Mouse (Mus musculus) embryonic facial prominence, embryonic 14.5 days (tissue): ENCODE data around the gene Dnajb3. TPM values are rescaled to one million over a fixed set of nuclear protein-coding genes. Genes with fewer than 3 reads are reported as not detected.
"Not testable (repeated sequence)": the region's sequence is repeated elsewhere in the genome, so short reads cannot be mapped to it uniquely, and the experiment has no call there.

Source experiments
- ATAC-seq: fragments of 200-750 bp; cut with Nextera tagmentation; 2 replicates; pipeline ENCODE4 v1.8.0; 2017; ENCODE audit warnings: low read depth, moderate number of reproducible peaks, moderate TSS enrichment
- DNase-seq: peaks from one replicate; pipeline ENCODE4 v3.0.0-alpha.2; 2015; ENCODE audit warnings: low spot score
- H3K27ac ChIP-seq: fragments of 300-500 bp; sonication (generic); replicated peaks from 2 replicates; pipeline ENCODE4 v1.5.1; 2014; ENCODE audit warnings: low read depth, mild to moderate bottlenecking, low read length, moderate library complexity
- H3K27me3 ChIP-seq: fragments of 300-500 bp; sonication (generic); replicated peaks from 2 replicates; pipeline ENCODE4 v1.6.1; 2014; ENCODE audit warnings: low read length; ENCODE audit not compliant: control insufficient read depth, insufficient read depth
- H3K36me3 ChIP-seq: fragments of 300-500 bp; sonication (generic); 2 replicates; pipeline ENCODE4 v1.6.1; 2014; ENCODE audit warnings: low read length, mixed read lengths; ENCODE audit not compliant: control insufficient read depth, insufficient read depth
- H3K4me1 ChIP-seq: fragments of 300-500 bp; sonication (generic); 2 replicates; pipeline ENCODE4 v1.6.1; 2014; ENCODE audit warnings: antibody characterized with exemption, low read length; ENCODE audit not compliant: control insufficient read depth, insufficient read depth
- H3K4me2 ChIP-seq: fragments of 300-500 bp; sonication (generic); 2 replicates; pipeline ENCODE4 v1.6.1; 2014; ENCODE audit warnings: low read depth, mild to moderate bottlenecking, low read length, moderate library complexity, mixed read lengths
- H3K4me3 ChIP-seq: fragments of 300-500 bp; sonication (generic); 2 replicates; pipeline ENCODE4 v1.5.1; 2014; ENCODE audit warnings: low read depth, mild to moderate bottlenecking, low read length
- H3K9ac ChIP-seq: fragments of 300-500 bp; sonication (generic); 2 replicates; pipeline ENCODE4 v1.6.1; 2014; ENCODE audit warnings: low read depth, mild to moderate bottlenecking, low read length, moderate library complexity, mixed read lengths
- H3K9me3 ChIP-seq: fragments of 300-500 bp; sonication (generic); 2 replicates; pipeline ENCODE4 v1.6.1; 2016; ENCODE audit warnings: low read length; ENCODE audit not compliant: control insufficient read depth
- WGBS: fragments of 180-500 bp; shearing (Covaris S2); extraction: QIAGEN DNeasy Blood & Tissue Kit; methylation state at CpG from one replicate; pipeline ENCODE4 v1.1.7; 2014; 5-methylcytosine and 5-hydroxymethylcytosine counted together
- polyA plus RNA-seq: library from polyadenylated mRNA; unstranded; fragments of >200 nt; fragmentation: Nextera tagmentation; extraction: Ambion mirVana; gene quantifications from 2 replicates; pipeline ENCODE4 v1.2.1, GENCODE M21; 2014

Dnajb3 gene
- polyA plus RNA-seq, 1 experiment from 2014 or later = 8.7 TPM

DNA sequence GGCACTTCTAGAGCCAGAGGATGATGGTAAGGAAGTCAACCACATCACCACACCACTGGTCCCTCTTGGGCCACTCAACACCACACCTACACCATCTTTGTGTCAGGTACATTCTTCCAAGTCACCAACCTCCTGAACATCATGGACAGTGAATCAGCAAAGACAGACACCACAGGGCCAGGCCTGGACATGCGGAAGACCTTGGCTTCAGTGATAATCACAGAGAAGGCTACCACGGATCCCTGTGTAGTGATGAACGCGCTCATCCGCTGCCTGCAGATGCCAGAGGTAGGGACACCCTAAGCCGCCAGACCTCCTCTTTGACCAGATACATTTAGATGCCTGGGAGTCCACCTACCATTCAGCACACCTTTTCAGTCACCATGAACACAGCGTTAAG is 22.5 kb upstream of the Dnajb3 start:
- 68% methylated on average over 7 of the region's 7 CpGs for WGBS
- Histone ChIP-seq H3K27ac (no peak overlapping the region), H3K4me2 (no peak overlapping the region), H3K4me1 (no peaks in the 10 kb centered on the region), H3K36me3 (no peaks in the 10 kb centered on the region), H3K27me3 (no peaks in the 10 kb centered on the region), H3K9ac (no peak overlapping the region), H3K9me3 (peaks cover 79% of the 10 kb centered on the region), H3K4me3 (no peak overlapping the region)
- ATAC-seq = no peak
- DNase-seq = no peak

DNA sequence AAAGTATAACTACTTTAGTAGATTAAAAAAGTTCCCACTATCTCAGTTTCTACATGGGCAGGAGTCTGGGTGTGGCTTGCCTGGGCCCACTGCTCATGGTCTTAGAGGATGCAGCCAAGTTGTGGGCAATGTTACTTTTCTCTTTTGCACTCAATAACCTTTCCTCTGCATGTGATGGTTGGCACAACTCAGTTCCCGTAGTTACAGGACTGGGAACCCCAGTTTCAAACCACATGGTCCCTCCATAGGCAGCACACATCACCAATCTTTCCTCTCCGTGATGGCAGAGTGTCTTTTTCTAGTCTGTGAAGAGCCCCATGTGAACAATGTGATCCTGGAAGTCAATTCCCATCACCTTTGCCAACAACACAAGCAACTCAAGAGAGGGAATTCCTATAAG is 21.9 kb upstream of the Dnajb3 start:
- DNase-seq (no peak), ATAC-seq (no peak)
- Histone ChIP-seq H3K27me3 (no peaks in the 10 kb centered on the region), H3K4me2 (no peak overlapping the region), H3K4me1 (no peaks in the 10 kb centered on the region), H3K36me3 (no peaks in the 10 kb centered on the region), H3K4me3 (no peak overlapping the region), H3K27ac (no peak overlapping the region), H3K9me3 (peaks cover 73% of the 10 kb centered on the region), H3K9ac (no peak overlapping the region)
- 56% methylated on average over 2 of the region's 2 CpGs for WGBS

DNA sequence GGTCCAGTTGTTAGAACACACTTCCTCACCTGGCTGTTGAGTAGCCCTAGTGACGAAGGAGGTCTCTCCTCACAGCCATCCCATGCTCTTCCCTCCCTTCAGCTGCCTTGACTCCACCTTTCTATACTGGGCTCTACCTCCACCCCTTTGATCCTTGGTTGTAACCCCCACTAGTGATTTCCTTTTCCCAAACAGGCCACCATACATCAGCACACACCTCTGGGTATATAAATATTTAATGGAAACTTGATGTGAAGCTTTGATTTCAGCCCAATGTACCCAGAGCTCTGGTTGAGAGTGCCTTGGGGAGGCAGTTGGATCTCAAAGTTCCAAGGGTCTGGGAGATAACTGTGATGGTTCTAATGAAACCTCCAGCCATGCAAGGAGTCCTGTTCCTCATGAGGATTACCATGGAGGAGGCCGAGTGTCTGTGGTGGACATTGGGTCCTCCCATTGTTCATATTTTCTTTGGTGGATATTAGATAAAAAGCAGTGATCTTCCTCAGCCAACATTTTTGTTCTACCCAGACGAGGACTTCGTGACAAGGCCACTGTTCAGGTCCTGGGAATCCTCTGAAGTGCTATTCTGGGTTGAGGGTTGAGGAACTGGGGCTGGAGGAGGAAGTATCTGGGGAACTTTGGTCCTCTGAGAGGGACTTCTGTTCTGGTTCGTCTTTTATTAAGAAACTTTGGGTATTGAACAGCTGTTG is 21.2 kb upstream of the Dnajb3 start, which contains the start of gene Mroh2a:
Mroh2a (plus strand) TSS at position 317 of the 710 bp plus-strand sequence.
- peaks cover 71% of the 10 kb centered on the region for H3K9me3 ChIP-seq
- no peak for DNase-seq
- H3K27ac ChIP-seq = no peak within 1 kb of the TSS
- no peak for ATAC-seq
- no peaks in the 10 kb centered on the region for H3K27me3 ChIP-seq
- WGBS = 56% methylated on average over 5 of the region's 5 CpGs
- H3K36me3 ChIP-seq = no peaks in the 10 kb centered on the region
- H3K4me2 ChIP-seq = no peak within 1 kb of the TSS
- H3K4me3 ChIP-seq = no peak within 1 kb of the TSS
- no peaks in the 10 kb centered on the region for H3K4me1 ChIP-seq
- no peak within 1 kb of the TSS for H3K9ac ChIP-seq

DNA sequence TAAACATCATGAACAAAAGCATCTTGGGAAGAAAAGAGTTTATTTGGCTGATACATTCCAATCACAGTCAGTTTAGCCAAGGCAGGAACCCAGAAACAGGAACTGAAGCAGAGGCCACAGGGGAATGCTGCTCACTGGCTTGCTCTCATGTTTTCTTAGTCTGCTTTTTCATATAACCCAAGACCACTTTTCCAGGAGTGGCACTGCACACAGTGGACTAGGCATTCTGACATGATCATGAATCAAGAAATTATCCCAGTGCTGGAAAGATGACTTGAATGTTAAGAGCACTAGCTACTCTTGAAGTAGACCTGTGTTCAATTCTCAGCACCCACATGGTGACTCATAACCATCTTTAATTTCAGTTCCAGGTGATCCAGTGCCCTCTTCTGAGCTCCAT is 20.2 kb upstream of the Dnajb3 start:
- Histone ChIP-seq H3K9ac (no peak overlapping the region), H3K27ac (no peak overlapping the region), H3K9me3 (peaks cover 60% of the 10 kb centered on the region), H3K27me3 (no peaks in the 10 kb centered on the region), H3K4me2 (no peak overlapping the region), H3K36me3 (no peaks in the 10 kb centered on the region), H3K4me1 (no peaks in the 10 kb centered on the region), H3K4me3 (no peak overlapping the region)
- ATAC-seq = no peak
- no peak for DNase-seq

DNA sequence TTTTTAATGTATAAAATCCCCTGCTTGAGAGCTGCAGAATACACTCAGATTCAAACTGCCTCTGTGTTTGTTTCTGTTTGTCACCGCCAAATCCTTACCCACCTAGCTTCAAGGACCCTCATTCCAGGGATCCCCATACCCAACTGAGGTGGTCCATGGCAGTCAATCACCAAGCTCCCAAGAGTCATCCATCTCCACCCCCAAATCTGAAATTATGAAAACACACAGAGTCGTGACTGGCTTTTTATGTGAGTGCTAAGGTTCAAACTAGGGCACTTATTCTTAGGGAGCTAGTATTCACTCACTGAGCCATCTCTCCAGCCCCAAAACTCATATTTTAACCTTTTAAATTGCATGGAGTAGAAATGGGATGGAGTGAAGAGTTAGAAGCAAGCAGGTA is 19.7 kb upstream of the Dnajb3 start:
- WGBS = 36% methylated on average over 2 of the region's 2 CpGs
- not testable (repeated sequence) for H3K4me1 ChIP-seq, ATAC-seq, DNase-seq, H3K4me3 ChIP-seq, H3K36me3 ChIP-seq, H3K4me2 ChIP-seq, H3K9ac ChIP-seq, H3K27me3 ChIP-seq, H3K27ac ChIP-seq
- H3K9me3 ChIP-seq = peaks cover 56% of the 10 kb centered on the region

DNA sequence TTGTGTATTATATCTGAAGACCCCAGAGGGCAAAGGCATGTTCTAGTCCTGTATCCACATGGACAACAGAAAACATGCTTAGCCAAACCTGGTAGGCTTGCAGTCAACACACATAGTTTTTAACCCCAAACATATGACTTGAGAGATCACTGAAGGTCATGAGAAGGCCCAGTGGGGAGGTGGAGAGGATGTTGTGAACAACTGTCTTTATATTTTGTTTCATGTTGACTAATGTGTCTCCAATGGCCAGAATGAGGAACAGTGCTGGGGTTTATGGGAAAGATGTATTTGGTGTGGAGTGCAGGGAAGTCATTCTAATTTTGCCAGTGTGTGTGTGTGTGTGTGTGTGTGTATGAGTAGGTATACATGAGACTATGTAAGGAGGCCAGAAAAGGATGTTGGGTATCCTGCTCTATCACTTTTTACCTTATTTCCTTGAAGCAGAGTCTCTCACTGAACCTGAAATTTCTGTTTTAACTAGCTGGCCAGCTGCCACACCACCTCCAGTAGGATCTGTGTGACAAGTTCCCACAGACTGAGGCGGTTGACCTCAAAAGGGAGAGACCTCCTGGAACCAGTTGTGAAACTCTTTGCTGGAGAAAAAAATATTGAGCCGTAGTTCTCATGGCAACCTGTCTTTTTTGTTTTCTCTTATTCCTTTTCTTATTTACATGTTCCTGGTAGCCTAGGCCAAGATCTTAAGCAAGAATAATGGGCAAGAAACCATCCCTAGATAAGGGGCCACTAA is 18.6 kb upstream of the Dnajb3 start:
- 69% methylated on average over 2 of the region's 2 CpGs for WGBS
- H3K9ac ChIP-seq = no peak overlapping the region
- no peaks in the 10 kb centered on the region for H3K27me3 ChIP-seq
- H3K27ac ChIP-seq = no peak overlapping the region
- DNase-seq (no peak), ATAC-seq (no peak)
- peaks cover 45% of the 10 kb centered on the region for H3K9me3 ChIP-seq
- no peaks in the 10 kb centered on the region for H3K4me1 ChIP-seq
- no peak overlapping the region for H3K4me2 ChIP-seq
- no peak overlapping the region for H3K4me3 ChIP-seq
- no peaks in the 10 kb centered on the region for H3K36me3 ChIP-seq

DNA sequence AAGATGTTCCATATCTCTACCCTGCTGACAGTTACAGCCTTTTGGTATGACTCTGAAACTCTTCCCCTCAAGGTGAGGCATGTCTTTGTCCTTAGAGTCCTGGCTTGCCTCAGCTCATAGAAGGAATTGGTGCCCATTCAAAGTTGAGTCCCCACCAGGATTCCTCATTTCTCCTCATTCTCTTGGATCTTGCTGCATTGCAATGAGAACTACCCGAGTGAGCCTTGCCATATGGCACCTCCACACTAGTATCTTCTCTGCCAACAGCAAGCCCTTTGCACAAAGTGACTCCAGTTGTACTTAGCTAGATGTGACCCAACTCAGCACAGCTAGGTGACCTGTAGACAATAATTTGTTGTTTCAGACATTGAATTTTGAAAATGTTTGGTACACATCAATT is 18.0 kb upstream of the Dnajb3 start:
- Histone ChIP-seq H3K27me3 (no peaks in the 10 kb centered on the region), H3K27ac (no peak overlapping the region), H3K36me3 (no peaks in the 10 kb centered on the region), H3K4me1 (no peaks in the 10 kb centered on the region), H3K4me2 (no peak overlapping the region), H3K9me3 (peaks cover 39% of the 10 kb centered on the region), H3K9ac (no peak overlapping the region), H3K4me3 (no peak overlapping the region)
- DNase-seq (no peak), ATAC-seq (no peak)
- 43% methylated on average over 1 of the region's 1 CpGs for WGBS

DNA sequence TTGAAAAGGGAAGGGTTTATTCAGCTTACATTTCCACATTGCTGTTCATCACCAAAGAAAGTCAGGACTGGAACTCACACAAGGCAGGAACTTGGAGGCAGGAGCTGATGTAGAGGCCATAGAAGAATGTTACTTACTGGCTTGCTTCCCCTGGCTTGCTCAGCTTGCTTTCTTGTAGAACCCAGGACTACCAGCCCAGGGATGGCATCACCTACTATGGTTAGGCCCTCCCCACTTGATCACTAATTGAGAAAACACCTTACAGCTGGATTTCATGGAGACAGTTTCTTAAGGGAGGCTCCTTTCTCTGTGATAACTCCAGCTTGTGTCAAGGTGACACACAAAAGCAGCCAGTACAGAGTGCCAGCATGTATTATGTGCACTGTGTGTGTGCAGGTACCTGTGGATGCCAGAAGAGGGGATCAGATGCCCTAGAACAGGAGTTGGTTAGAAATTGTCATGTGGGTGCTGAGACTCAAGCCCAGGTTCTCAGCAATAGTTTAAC is 17.5 kb upstream of the Dnajb3 start:
- not testable (repeated sequence) for H3K4me1 ChIP-seq, H3K27me3 ChIP-seq, H3K4me2 ChIP-seq, DNase-seq, ATAC-seq, H3K4me3 ChIP-seq, H3K9ac ChIP-seq, H3K27ac ChIP-seq, H3K36me3 ChIP-seq
- H3K9me3 ChIP-seq = peaks cover 34% of the 10 kb centered on the region
